Mouse (Mus musculus) thymus, postnatal 25 days (tissue): Measurements from ENCODE around the gene Gm48551.

Experiments used
- DNase-seq: peaks from one replicate; pipeline ENCODE4 v3.0.0; 2022

Gene Gm48551

GRCm38 (mm10) chr10:81419111-81419928 lies 35.1 kb downstream of the Gm48551 start:
- DNase-seq = no peak

- DNase-seq = no peak
Measured at GRCm38 (mm10) chr10:81420191-81420767, 36.0 kb downstream of the Gm48551 start.

GRCm38 (mm10) chr10:81421041-81421796 lies 37.0 kb downstream of the Gm48551 start:
- DNase-seq = no peak

GRCm38 (mm10) chr10:81421797-81422100 lies 37.5 kb downstream of the Gm48551 start:
- no peak for DNase-seq

- DNase-seq = no peak
Measured at GRCm38 (mm10) chr10:81422191-81422590, 37.9 kb downstream of the Gm48551 start.

GRCm38 (mm10) chr10:81422661-81423217 lies 38.5 kb downstream of the Gm48551 start:
- DNase-seq = no peak

GRCm38 (mm10) chr10:81423476-81424245 lies 39.4 kb downstream of the Gm48551 start:
- no peak for DNase-seq

GRCm38 (mm10) chr10:81424246-81425051 lies 40.2 kb downstream of the Gm48551 start:
- DNase-seq = no peak

- no peak for DNase-seq
Measured at GRCm38 (mm10) chr10:81425236-81425850, 41.1 kb downstream of the Gm48551 start.

- no peak for DNase-seq
Measured at GRCm38 (mm10) chr10:81426081-81426671, 41.9 kb downstream of the Gm48551 start.

GRCm38 (mm10) chr10:81426897-81427296 lies 42.6 kb downstream of the Gm48551 start:
- no peak for DNase-seq

- DNase-seq = no peak
Measured at GRCm38 (mm10) chr10:81427327-81427726, 43.1 kb downstream of the Gm48551 start.

GRCm38 (mm10) chr10:81427804-81428506 lies 43.7 kb downstream of the Gm48551 start:
- no peak for DNase-seq

GRCm38 (mm10) chr10:81428507-81428870 lies 44.2 kb downstream of the Gm48551 start:
- DNase-seq = no peak

- no peak for DNase-seq
Measured at GRCm38 (mm10) chr10:81429092-81429491, 44.8 kb downstream of the Gm48551 start.

GRCm38 (mm10) chr10:81429605-81430061 lies 45.4 kb downstream of the Gm48551 start:
- peak; percentile 80 for DNase-seq

- peak; percentile 78 for DNase-seq
Measured at GRCm38 (mm10) chr10:81430141-81430830, 46.0 kb downstream of the Gm48551 start.

GRCm38 (mm10) chr10:81430831-81431525 lies 46.7 kb downstream of the Gm48551 start:
- peak; percentile 56 for DNase-seq
